Mouse (Mus musculus) central nervous system, embryonic 11.5 days (tissue): Measurements from ENCODE around the gene Pcdh19. TPM values are rescaled to one million over a fixed set of nuclear protein-coding genes. Genes with fewer than 3 reads are reported as not detected.

Experiments
- polyA plus RNA-seq: library from polyadenylated mRNA; depleted of rRNA; stranded (reverse); fragments of >200 nt; gene quantifications from 2 replicates; pipeline ENCODE4 v1.2.3, GENCODE M21; 2012; rRNA removed

Pcdh19 gene
- polyA plus RNA-seq = 5.1 and 7.5 TPM in 2 replicates

DNA sequence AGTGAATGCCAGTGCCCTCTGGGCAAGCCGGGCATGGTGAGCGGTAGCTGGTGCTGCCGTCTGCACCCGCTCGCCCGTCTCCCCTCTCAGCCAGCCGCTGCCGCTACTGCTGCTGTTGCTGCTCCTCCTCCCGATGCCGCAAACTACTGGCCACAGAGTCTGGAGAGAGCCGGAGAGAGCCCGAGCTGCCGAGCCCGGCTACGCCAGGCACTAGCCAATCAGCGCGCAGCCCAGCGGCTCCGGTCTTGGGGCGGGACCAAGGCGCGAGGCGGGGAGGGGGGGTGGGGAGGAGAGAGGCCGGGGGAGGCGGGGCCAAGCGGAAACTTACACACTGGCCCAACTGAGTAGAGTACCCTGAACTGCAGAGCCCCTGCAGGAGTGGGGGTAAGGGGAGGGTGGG, at the start of gene Pcdh19:
Gene Pcdh19 (minus strand): TSS at position 148 of the 400 bp plus-strand sequence.

Other genes with a start within 250 kb of the Pcdh19 start
- 2.5 and 3.1 TPM in 2 replicates for gene Tnmd, start 162.0 kb upstream of the Pcdh19 start, polyA plus RNA-seq
- gene Tspan6, start 209.4 kb upstream of the Pcdh19 start, polyA plus RNA-seq = 66.4 and 113 TPM in 2 replicates
- 1.1 and 1.4 TPM in 2 replicates for gene Srpx2, start 219.4 kb upstream of the Pcdh19 start, polyA plus RNA-seq